Mouse (Mus musculus) liver, embryonic 16.5 days (tissue): Measurements from ENCODE around the gene Tmem190. TPM values are rescaled to one million over a fixed set of nuclear protein-coding genes. Genes with fewer than 3 reads are reported as not detected.

Experiments used
- ATAC-seq: fragments of 200-750 bp; cut with Nextera tagmentation; 2 replicates; pipeline ENCODE4 v1.8.0; 2017; ENCODE audit warnings: low read depth, mild to moderate bottlenecking, moderate number of reproducible peaks, moderate library complexity
- H3K27ac ChIP-seq: fragments of 300-500 bp; sonication (generic); 2 replicates; pipeline ENCODE4 v1.5.1; 2014; ENCODE audit warnings: mild to moderate bottlenecking, low read length
- H3K27me3 ChIP-seq: fragments of 300-500 bp; sonication (generic); 2 replicates; pipeline ENCODE4 v1.6.1; 2014; ENCODE audit warnings: low read depth, low read length, mixed read lengths; ENCODE audit not compliant: control insufficient read depth, insufficient read depth
- H3K36me3 ChIP-seq: fragments of 300-500 bp; sonication (generic); 2 replicates; pipeline ENCODE4 v1.6.1; 2014; ENCODE audit warnings: mild to moderate bottlenecking; ENCODE audit not compliant: control insufficient read depth, insufficient read depth
- H3K4me1 ChIP-seq: fragments of 300-500 bp; sonication (generic); 2 replicates; pipeline ENCODE4 v1.6.1; 2014; ENCODE audit warnings: low read depth, low read length, mixed read lengths; ENCODE audit not compliant: control insufficient read depth
- H3K4me2 ChIP-seq: fragments of 300-500 bp; sonication (generic); 2 replicates; pipeline ENCODE4 v1.6.1; 2014; ENCODE audit warnings: low read depth, low read length, mixed read lengths
- H3K4me3 ChIP-seq: fragments of 300-500 bp; sonication (generic); 2 replicates; pipeline ENCODE4 v1.5.1; 2014; ENCODE audit warnings: low read depth, mild to moderate bottlenecking, low read length
- H3K9ac ChIP-seq: fragments of 300-500 bp; sonication (generic); 2 replicates; pipeline ENCODE4 v1.6.1; 2014; ENCODE audit warnings: low read depth, low read length
- H3K9me3 ChIP-seq: fragments of 300-500 bp; sonication (generic); replicated peaks from 2 replicates; pipeline ENCODE4 v1.6.1; 2016; ENCODE audit warnings: low read length; ENCODE audit not compliant: control insufficient read depth
- WGBS: fragments of 180-500 bp; shearing (Covaris S2); extraction: QIAGEN DNeasy Blood & Tissue Kit; methylation state at CpG from one replicate; pipeline ENCODE4 v1.1.7; 2014; ENCODE audit not compliant: insufficient replicate concordance; 5-methylcytosine and 5-hydroxymethylcytosine counted together
- polyA plus RNA-seq: library from polyadenylated mRNA; unstranded; fragments of >200 nt; fragmentation: Nextera tagmentation; extraction: Ambion mirVana; gene quantifications from 2 replicates; pipeline ENCODE4 v1.2.1, GENCODE M21; 2015

The Tmem190 gene
- not detected in 2 replicates for polyA plus RNA-seq

- Histone ChIP-seq H3K36me3 (no peaks in the 10 kb centered on the region; the same call in 1 of the 2 replicates), H3K4me3 (no peak within 1 kb of the TSS), H3K4me1 (peaks cover 18% of the 10 kb centered on the region), H3K9ac (peak within 1 kb of the TSS; percentile 18; the same call in 1 of the 2 replicates), H3K9me3 (no peaks in the 10 kb centered on the region), H3K27ac (no peak within 1 kb of the TSS), H3K4me2 (no peak within 1 kb of the TSS), H3K27me3 (peaks cover 36% of the 10 kb centered on the region)
- WGBS, result 80% methylated on average over 2 of the region's 2 CpGs
- no peak for ATAC-seq
These were observed at the start of gene Tmem190, which contains the start of gene Il11 for GRCm38 (mm10) chr7:4782759-4783158. Gene Tmem190 (plus strand): TSS chr7:4782937. Gene Il11 (minus strand): TSS chr7:4782859.

- Histone ChIP-seq H3K9me3 (no peaks in the 10 kb centered on the region), H3K4me1 (peaks cover 14% of the 10 kb centered on the region), H3K4me3 (no peak overlapping the region), H3K9ac (peak overlapping the region; percentile 4; the same call in 1 of the 2 replicates), H3K27me3 (no peaks in the 10 kb centered on the region), H3K27ac (no peak overlapping the region), H3K36me3 (no peaks in the 10 kb centered on the region), H3K4me2 (peak overlapping the region; percentile 4; the same call in 1 of the 2 replicates)
- peak; percentile 78 for ATAC-seq
- WGBS, result 23% methylated on average over 6 of the region's 6 CpGs
These were observed 49.8 kb upstream of the Tmem190 start for GRCm38 (mm10) chr7:4732968-4733392.

GRCm38 (mm10) chr7:4739041-4739543, 43.6 kb upstream of the Tmem190 start:
- H3K9ac ChIP-seq, result peak overlapping the region; percentile 46
- peak overlapping the region; percentile 14; the same call in 1 of the 2 replicates for H3K27ac ChIP-seq
- peaks cover 38% of the 10 kb centered on the region for H3K4me1 ChIP-seq

GRCm38 (mm10) chr7:4739544-4740275, 43.0 kb upstream of the Tmem190 start, which contains the start of gene Kmt5c:
Gene Kmt5c (plus strand): TSS chr7:4740115.
- Histone ChIP-seq H3K27me3 (no peaks in the 10 kb centered on the region), H3K9ac (peak within 1 kb of the TSS; percentile 90), H3K4me3 (peak within 1 kb of the TSS; percentile 83), H3K9me3 (no peaks in the 10 kb centered on the region), H3K27ac (peak within 1 kb of the TSS; percentile 93), H3K36me3 (0 out of 2 replicates have a peak, but pooled peaks cover 2% of the 10 kb centered on the region), H3K4me2 (peak within 1 kb of the TSS; percentile 91), H3K4me1 (peaks cover 45% of the 10 kb centered on the region)
- ATAC-seq, result peak; percentile 88
- under 1% methylated on average over 38 of the region's 44 CpGs for WGBS

More at GRCm38 (mm10) chr7:4739041-4739543, 43.6 kb upstream of the Tmem190 start:
- H3K9me3 ChIP-seq, result no peaks in the 10 kb centered on the region
- H3K4me2 ChIP-seq, result peak overlapping the region; percentile 91
- no peaks in the 10 kb centered on the region for H3K36me3 ChIP-seq
- 52% methylated on average over 10 of the region's 10 CpGs for WGBS
- peak overlapping the region; percentile 83 for H3K4me3 ChIP-seq
- H3K27me3 ChIP-seq, result no peaks in the 10 kb centered on the region
- no peak for ATAC-seq

- ATAC-seq, result peak; percentile 0; the same call in 1 of the 2 replicates
- H3K9me3 ChIP-seq, result no peaks in the 10 kb centered on the region
- peak overlapping the region; percentile 90 for H3K9ac ChIP-seq
- H3K4me2 ChIP-seq, result peak overlapping the region; percentile 91
- peak overlapping the region; percentile 83 for H3K4me3 ChIP-seq
- H3K36me3 ChIP-seq, result 0 out of 2 replicates have a peak, but pooled peaks cover 2% of the 10 kb centered on the region
- no peaks in the 10 kb centered on the region for H3K27me3 ChIP-seq
- under 1% methylated on average over 14 of the region's 14 CpGs for WGBS
- H3K4me1 ChIP-seq, result peaks cover 51% of the 10 kb centered on the region
- peak overlapping the region; percentile 93 for H3K27ac ChIP-seq
These were observed 42.4 kb upstream of the Tmem190 start for GRCm38 (mm10) chr7:4740309-4740727.

GRCm38 (mm10) chr7:4741151-4741550, 41.6 kb upstream of the Tmem190 start:
- H3K4me2 ChIP-seq, result peak overlapping the region; percentile 91
- H3K27me3 ChIP-seq, result no peaks in the 10 kb centered on the region
- H3K4me3 ChIP-seq, result peak overlapping the region; percentile 83
- peak overlapping the region; percentile 90 for H3K9ac ChIP-seq
- 2% methylated on average over 4 of the region's 4 CpGs for WGBS
- ATAC-seq, result peak; percentile 35
- H3K4me1 ChIP-seq, result peaks cover 59% of the 10 kb centered on the region
- H3K9me3 ChIP-seq, result no peaks in the 10 kb centered on the region
- peak overlapping the region; percentile 93 for H3K27ac ChIP-seq
- H3K36me3 ChIP-seq, result peaks cover 7% of the 10 kb centered on the region; the same call in 1 of the 2 replicates

- H3K36me3 ChIP-seq, result peaks cover 13% of the 10 kb centered on the region; the same call in 1 of the 2 replicates
- H3K4me3 ChIP-seq, result peak overlapping the region; percentile 83
- WGBS, result 55% methylated on average over 21 of the region's 21 CpGs
- H3K4me1 ChIP-seq, result peaks cover 66% of the 10 kb centered on the region
- peak overlapping the region; percentile 91 for H3K4me2 ChIP-seq
- peak; percentile 30 for ATAC-seq
- peak overlapping the region; percentile 93 for H3K27ac ChIP-seq
- H3K9ac ChIP-seq, result peak overlapping the region; percentile 90
- H3K27me3 ChIP-seq, result no peaks in the 10 kb centered on the region
- H3K9me3 ChIP-seq, result no peaks in the 10 kb centered on the region
These were observed 40.9 kb upstream of the Tmem190 start for GRCm38 (mm10) chr7:4741672-4742481.

- no peaks in the 10 kb centered on the region for H3K9me3 ChIP-seq
- 60% methylated on average over 6 of the region's 6 CpGs for WGBS
- H3K36me3 ChIP-seq, result peaks cover 13% of the 10 kb centered on the region; the same call in 1 of the 2 replicates
- peaks cover 71% of the 10 kb centered on the region for H3K4me1 ChIP-seq
- ATAC-seq, result no peak
- H3K4me2 ChIP-seq, result peak overlapping the region; percentile 91
- peak overlapping the region; percentile 90 for H3K9ac ChIP-seq
- H3K27me3 ChIP-seq, result no peaks in the 10 kb centered on the region
- H3K4me3 ChIP-seq, result peak overlapping the region; percentile 83
- peak overlapping the region; percentile 93 for H3K27ac ChIP-seq
These were observed 40.3 kb upstream of the Tmem190 start for GRCm38 (mm10) chr7:4742482-4742819.
